Mouse (Mus musculus) CH12.LX (cell line): Measurements from ENCODE around the gene Cda. TPM values are rescaled to one million over a fixed set of nuclear protein-coding genes. Genes with fewer than 3 reads are reported as not detected.
"Not testable (repeated sequence)": the region's sequence is repeated elsewhere in the genome, so short reads cannot be mapped to it uniquely, and the experiment has no call there.

Experiments used
- DNase-seq: peaks from one replicate; pipeline ENCODE4 v3.0.0-alpha.2; 2013; ENCODE audit errors: extremely low read depth
- H3K27ac ChIP-seq: 2 replicates; pipeline ENCODE4 v1.5.1; 2012; ENCODE audit warnings: low read depth, mild to moderate bottlenecking, control low read depth, moderate library complexity; ENCODE audit not compliant: insufficient read depth
- H3K27me3 ChIP-seq: replicated peaks from 2 replicates; pipeline ENCODE3; 2012; ENCODE audit warnings: inconsistent platforms
- H3K36me3 ChIP-seq, 2 experiments: replicated peaks in 1 of 2; 2 replicates each; pipeline versions ENCODE3 to v1.6.1; 2012; ENCODE audit warnings: inconsistent platforms in 1 of 2, low read length in 1 of 2, mild to moderate bottlenecking in 1 of 2, mixed read lengths in 1 of 2, moderate library complexity in 1 of 2; ENCODE audit not compliant: control insufficient read depth in 1 of 2, insufficient read depth in 1 of 2
- H3K4me1 ChIP-seq, 2 experiments: 2 replicates each; pipeline ENCODE4 v1.6.1; 2012; ENCODE audit warnings: inconsistent platforms in 1 of 2, moderate library complexity in 1 of 2; ENCODE audit not compliant: insufficient read depth in 2 of 2, control insufficient read depth in 1 of 2
- H3K4me2 ChIP-seq: 2 replicates; pipeline ENCODE4 v1.6.1; 2012; ENCODE audit warnings: low read depth, mild to moderate bottlenecking, control low read depth; ENCODE audit not compliant: poor library complexity, insufficient read depth, severe bottlenecking
- H3K4me3 ChIP-seq, 3 experiments: fragments of 150-350 bp in 1 of 3; sonication (generic) in 1 of 3; replicated peaks in 1 of 3; 2 replicates each; pipeline versions ENCODE3 to v1.5.1; 2011 to 2012; ENCODE audit warnings: low read depth in 2 of 3, low read length in 2 of 3, mild to moderate bottlenecking in 2 of 3, moderate library complexity in 2 of 3, control low read depth in 1 of 3, improper control_type of control experiment in 1 of 3, inconsistent platforms in 1 of 3, mixed read lengths in 1 of 3; ENCODE audit not compliant: poor library complexity in 1 of 3
- H3K79me2 ChIP-seq: replicated peaks from 2 replicates; pipeline ENCODE4 v1.6.1; 2012; ENCODE audit warnings: mild to moderate bottlenecking, moderate library complexity; ENCODE audit not compliant: control insufficient read depth, poor library complexity, insufficient read depth, severe bottlenecking; ENCODE audit errors: extremely low read depth
- H3K9ac ChIP-seq: 2 replicates; pipeline ENCODE4 v1.6.1; 2012; ENCODE audit warnings: low read depth, mild to moderate bottlenecking, control low read depth, moderate library complexity; ENCODE audit not compliant: insufficient read depth
- H3K9me3 ChIP-seq: replicated peaks from 2 replicates; pipeline ENCODE3; 2012; ENCODE audit warnings: low read length, inconsistent platforms, mixed read lengths
- BHLHE40 ChIP-seq: IDR thresholded peaks from 2 replicates; pipeline ENCODE4 v1.6.1; 2011; ENCODE audit warnings: mild to moderate bottlenecking, low read depth, low read length, improper control_type of control experiment
- CHD2 ChIP-seq: IDR thresholded peaks from 2 replicates; pipeline ENCODE4 v1.6.1; 2011; ENCODE audit warnings: low read length, improper control_type of control experiment
- CTCF ChIP-seq, 2 experiments: IDR thresholded peaks in 1 of 2; conservative IDR thresholded peaks in 1 of 2; 2 replicates each; pipeline ENCODE4 v1.5.1; 2011 to 2012; ENCODE audit warnings: low read depth in 2 of 2, low read length in 2 of 2, improper control_type of control experiment in 1 of 2, inconsistent platforms in 1 of 2, mild to moderate bottlenecking in 1 of 2, moderate library complexity in 1 of 2
- E2F4 ChIP-seq: IDR thresholded peaks from 2 replicates; pipeline ENCODE4 v1.6.1; 2011; ENCODE audit warnings: low read depth, low read length, improper control_type of control experiment; ENCODE audit not compliant: insufficient replicate concordance
- ELF1 ChIP-seq: IDR thresholded peaks from 2 replicates; pipeline ENCODE4 v1.6.1; 2014; ENCODE audit warnings: low read depth, mild to moderate bottlenecking, inconsistent platforms, low read length, improper control_type of control experiment
- JUN ChIP-seq: IDR thresholded peaks from 2 replicates; pipeline ENCODE4 v1.6.1; 2011; ENCODE audit warnings: low read depth, mild to moderate bottlenecking, low read length, improper control_type of control experiment, moderate library complexity; ENCODE audit not compliant: insufficient read depth
- KAT2A ChIP-seq: IDR thresholded peaks from 2 replicates; pipeline ENCODE4 v1.6.1; 2012; ENCODE audit warnings: low read length, improper control_type of control experiment, inconsistent platforms; ENCODE audit not compliant: insufficient replicate concordance
- MAFK ChIP-seq: IDR thresholded peaks from 2 replicates; pipeline ENCODE4 v1.6.1; 2011; ENCODE audit warnings: low read length, improper control_type of control experiment; ENCODE audit not compliant: insufficient replicate concordance
- MEF2A ChIP-seq: IDR thresholded peaks from 2 replicates; pipeline ENCODE4 v1.6.1; 2014; ENCODE audit warnings: low read depth, mild to moderate bottlenecking, inconsistent platforms, low read length, improper control_type of control experiment, borderline replicate concordance
- NELFE ChIP-seq: IDR thresholded peaks from 2 replicates; pipeline ENCODE4 v1.6.1; 2011; ENCODE audit warnings: low read depth, low read length, improper control_type of control experiment
- NRF1 ChIP-seq: IDR thresholded peaks from 2 replicates; pipeline ENCODE4 v1.6.1; 2014; ENCODE audit warnings: low read depth, mild to moderate bottlenecking, inconsistent platforms, low read length, improper control_type of control experiment, moderate library complexity
- PAX5 ChIP-seq: IDR thresholded peaks from 2 replicates; pipeline ENCODE4 v1.6.1; 2012; ENCODE audit warnings: low read length, inconsistent platforms, mixed read lengths
- POLR2A ChIP-seq: IDR thresholded peaks from 2 replicates; pipeline ENCODE4 v1.6.1; 2011; ENCODE audit warnings: low read depth, mild to moderate bottlenecking, improper control_type of control experiment, low read length
- RAD21 ChIP-seq: IDR thresholded peaks from 2 replicates; pipeline ENCODE4 v1.6.1; 2011; ENCODE audit warnings: low read depth, mild to moderate bottlenecking, low read length, improper control_type of control experiment, moderate library complexity
- SMC3 ChIP-seq: IDR thresholded peaks from 2 replicates; pipeline ENCODE4 v1.6.1; 2011; ENCODE audit warnings: low read depth, low read length, improper control_type of control experiment
- UBTF ChIP-seq: IDR thresholded peaks from 2 replicates; pipeline ENCODE4 v1.6.1; 2012; ENCODE audit warnings: low read depth, mild to moderate bottlenecking, inconsistent platforms, low read length, improper control_type of control experiment, moderate library complexity
- USF1 ChIP-seq: IDR thresholded peaks from 2 replicates; pipeline ENCODE4 v1.6.1; 2014; ENCODE audit warnings: low read depth, mild to moderate bottlenecking, inconsistent platforms, low read length, improper control_type of control experiment
- ZKSCAN1 ChIP-seq: IDR thresholded peaks from 2 replicates; pipeline ENCODE4 v1.6.1; 2012; ENCODE audit warnings: low read depth, inconsistent platforms, low read length, improper control_type of control experiment, borderline replicate concordance
- ZNF384 ChIP-seq: IDR thresholded peaks from 2 replicates; pipeline ENCODE4 v1.6.1; 2012; ENCODE audit warnings: low read depth, low read length, improper control_type of control experiment, inconsistent platforms
- dilution Hi-C: fragments of 300-500 bp; cut with MboI; formaldehyde crosslinking; loops from 2 replicates; pipeline ENCODE4 v1.14.3; 2020; ENCODE audit warnings: low sequenced_read_pairs; ENCODE audit not compliant: extremely low pct_unique_long_range_greater_than_20kb, extremely low pct_ligation_motif_present
- in situ Hi-C: fragments of 300-500 bp; cut with MboI; formaldehyde crosslinking; loops from 3 replicates; pipeline ENCODE4 v1.14.3; 2019; ENCODE audit warnings: low sequenced_read_pairs, low pct_ligation_motif_present, low pct_unique_long_range_greater_than_20kb, mixed read lengths
- polyA plus RNA-seq: library from polyadenylated mRNA; unstranded; fragments of >175 nt; gene quantifications from 2 replicates; pipeline ENCODE4 v1.2.1, GENCODE M21; 2012; ENCODE audit warnings: low read depth; ENCODE audit not compliant: insufficient read length
- total RNA-seq, 2 experiments: library from RNA; depleted of rRNA; stranded (reverse); fragments of 300-350 nt in 1 of 2; fragments of >200 nt in 1 of 2; gene quantifications; 2 replicates each; pipeline ENCODE4 v1.2.3; 2012 to 2014

Gene Cda
- total and polyA plus RNA-seq, 3 experiments: not detected

- Histone ChIP-seq H3K4me1 (peaks cover 0 to 6% of the 10 kb centered on the region in 2 experiments; a peak in 2 of 4 replicates), H3K4me2 (no peak overlapping the region), H3K9ac (no peak overlapping the region), H3K36me3 (no peaks in the 10 kb centered on the region), H3K4me3 (no peak overlapping the region), H3K79me2 (no peaks in the 10 kb centered on the region), H3K27me3 (peaks cover 44% of the 10 kb centered on the region), H3K27ac (no peak overlapping the region), H3K9me3 (peaks cover 12% of the 10 kb centered on the region)
- dilution Hi-C loops: no loop called here
- in situ Hi-C loops: loop anchor here (10.0 kb wide), 1 partner anchor 47 kb away; no protein-coding TSS in a partner anchor
- no peak for TF ChIP-seq SMC3
- TF ChIP-seq ZNF384: no peak
- TF ChIP-seq NRF1: no peak
- no peak for TF ChIP-seq NELFE
- TF ChIP-seq MAFK: no peak
- no peak for TF ChIP-seq PAX5
- no peak for TF ChIP-seq ZKSCAN1
- TF ChIP-seq RAD21: no peak
- no peak for TF ChIP-seq USF1
- no peak for TF ChIP-seq BHLHE40
- no peak for TF ChIP-seq KAT2A
- TF ChIP-seq CHD2: no peak
- no peak for TF ChIP-seq E2F4
- no peak for TF ChIP-seq ELF1
- no peak for TF ChIP-seq MEF2A
- TF ChIP-seq POLR2A: no peak
- TF ChIP-seq UBTF: no peak
- no peak for TF ChIP-seq JUN
- no peak for TF ChIP-seq CTCF (conservative IDR thresholded peaks at IDR 0.05 in 1 of 2, IDR thresholded peaks at IDR 0.05 in 1 of 2; ENCODE audit: low read depth in 2 of 2, low read length in 2 of 2)
- DNase-seq: no peak
Measured at GRCm38 (mm10) chr4:138327891-138328470, 39.8 kb downstream of the Cda start.

- H3K4me3 ChIP-seq, H3K4me2 ChIP-seq, H3K9ac ChIP-seq, H3K79me2 ChIP-seq, dilution Hi-C loops, H3K36me3 ChIP-seq, H3K4me1 ChIP-seq, DNase-seq, H3K27ac ChIP-seq: not testable (repeated sequence)
- Histone ChIP-seq H3K9me3 (peaks cover 12% of the 10 kb centered on the region), H3K27me3 (peaks cover 35% of the 10 kb centered on the region)
- in situ Hi-C loops: loop anchor here (10.0 kb wide), 1 partner anchor 48 kb away; no protein-coding TSS in a partner anchor
Measured at GRCm38 (mm10) chr4:138327155-138327554, 40.6 kb downstream of the Cda start.
